Mouse (Mus musculus) forebrain, embryonic 14.5 days (tissue): ENCODE measurements around the gene Fads3. TPM values are rescaled to one million over a fixed set of nuclear protein-coding genes. Genes with fewer than 3 reads are reported as not detected.

Experiments used
- ATAC-seq: fragments of 200-750 bp; cut with Nextera tagmentation; 2 replicates; pipeline ENCODE4 v1.8.0; 2017; ENCODE audit warnings: mild to moderate bottlenecking, moderate library complexity
- DNase-seq: peaks from one replicate; pipeline ENCODE4 v3.0.0-alpha.2; 2015; ENCODE audit warnings: low spot score
- H3K27ac ChIP-seq: fragments of 300-500 bp; sonication (generic); 2 replicates; pipeline ENCODE4 v1.5.1; 2014; ENCODE audit warnings: low read depth, mild to moderate bottlenecking, control low read depth, low read length, moderate library complexity
- H3K27me3 ChIP-seq: fragments of 300-500 bp; sonication (generic); replicated peaks from 2 replicates; pipeline ENCODE4 v1.6.1; 2014; ENCODE audit warnings: low read length, control low read depth, mixed read lengths; ENCODE audit not compliant: control insufficient read depth, insufficient read depth
- H3K36me3 ChIP-seq: fragments of 300-500 bp; sonication (generic); 2 replicates; pipeline ENCODE4 v1.6.1; 2014; ENCODE audit warnings: low read length, control low read depth; ENCODE audit not compliant: control insufficient read depth, insufficient read depth
- H3K4me1 ChIP-seq: fragments of 300-500 bp; sonication (generic); 2 replicates; pipeline ENCODE4 v1.6.1; 2014; ENCODE audit warnings: antibody characterized with exemption, low read length, control low read depth; ENCODE audit not compliant: control insufficient read depth, insufficient read depth
- H3K4me2 ChIP-seq: fragments of 300-500 bp; sonication (generic); 2 replicates; pipeline ENCODE4 v1.6.1; 2014; ENCODE audit warnings: mild to moderate bottlenecking, control low read depth, low read length
- H3K4me3 ChIP-seq: fragments of 300-500 bp; sonication (generic); 2 replicates; pipeline ENCODE4 v1.5.1; 2014; ENCODE audit warnings: low read depth, low read length, control low read depth
- H3K9ac ChIP-seq: fragments of 300-500 bp; sonication (generic); 2 replicates; pipeline ENCODE4 v1.6.1; 2014; ENCODE audit warnings: mild to moderate bottlenecking, low read length, control low read depth, moderate library complexity
- H3K9me3 ChIP-seq: fragments of 300-500 bp; sonication (generic); replicated peaks from 2 replicates; pipeline ENCODE4 v1.6.1; 2016; ENCODE audit warnings: low read length, control low read depth, mixed read lengths; ENCODE audit not compliant: control insufficient read depth
- WGBS: fragments of 180-500 bp; shearing (Covaris S2); extraction: QIAGEN DNeasy Blood & Tissue Kit; methylation state at CpG from one replicate; pipeline ENCODE4 v1.1.7; 2014; 5-methylcytosine and 5-hydroxymethylcytosine counted together
- polyA plus RNA-seq: library from polyadenylated mRNA; unstranded; fragments of >200 nt; fragmentation: Nextera tagmentation; extraction: Ambion mirVana; gene quantifications from 2 replicates; pipeline ENCODE4 v1.2.1, GENCODE M21; 2014

Gene Fads3
- polyA plus RNA-seq, 1 experiment from 2014 or later: 9.6 TPM

DNA sequence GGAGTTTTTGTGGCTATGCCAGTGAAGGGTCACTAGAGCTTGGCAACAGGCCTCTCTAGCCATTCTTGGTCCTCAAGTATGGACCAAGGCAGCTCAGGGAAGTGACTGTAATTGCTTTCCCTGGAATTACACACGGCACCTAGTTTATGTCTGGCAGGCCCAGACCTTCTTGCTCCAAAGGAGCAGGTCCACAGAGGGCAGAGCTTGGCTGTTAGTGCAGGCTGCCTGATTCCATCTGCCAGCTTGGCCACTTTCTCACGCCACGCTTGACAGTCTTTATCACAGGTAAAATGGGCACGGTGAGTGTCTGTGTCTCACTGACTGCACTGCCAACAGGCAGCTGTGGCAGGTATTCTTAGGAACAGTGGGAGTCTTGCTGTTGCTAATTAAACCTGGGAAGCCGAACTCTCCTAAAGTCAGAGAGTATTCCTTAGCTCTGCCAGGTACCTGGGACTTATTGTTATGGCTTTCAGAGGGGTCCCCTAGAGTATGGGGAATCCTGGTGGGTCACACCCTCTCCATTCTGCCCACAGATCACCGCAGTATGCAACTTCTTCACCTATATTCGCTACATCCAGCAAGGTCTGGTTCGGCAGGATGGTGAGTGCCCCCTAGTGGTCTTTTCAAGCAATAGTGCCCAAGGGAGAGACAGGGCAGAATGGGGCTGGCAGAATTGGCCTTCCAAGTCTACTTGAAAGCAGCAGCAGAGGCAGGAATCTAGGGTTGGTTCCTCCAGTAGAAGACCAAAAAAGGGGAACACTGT lies 8.0 kb upstream of the Fads3 start:
- Histone ChIP-seq H3K9ac (no peak overlapping the region), H3K4me2 (no peak overlapping the region), H3K36me3 (no peaks in the 10 kb centered on the region), H3K9me3 (no peaks in the 10 kb centered on the region), H3K27me3 (no peaks in the 10 kb centered on the region), H3K4me1 (no peaks in the 10 kb centered on the region), H3K27ac (no peak overlapping the region), H3K4me3 (no peak overlapping the region)
- peak; percentile 82 for DNase-seq
- peak; percentile 79 for ATAC-seq
- WGBS: 30% methylated on average over 8 of the region's 8 CpGs

GRCm38 (mm10) chr19:10034356-10034755 lies 7.0 kb upstream of the Fads3 start:
- Histone ChIP-seq H3K4me1 (peaks cover 3% of the 10 kb centered on the region; the same call in 1 of the 2 replicates), H3K4me3 (no peak overlapping the region), H3K4me2 (no peak overlapping the region), H3K36me3 (no peaks in the 10 kb centered on the region), H3K9ac (no peak overlapping the region), H3K9me3 (no peaks in the 10 kb centered on the region), H3K27me3 (no peaks in the 10 kb centered on the region), H3K27ac (no peak overlapping the region)
- no peak for DNase-seq
- ATAC-seq: no peak
- WGBS: 85% methylated on average over 5 of the region's 5 CpGs

- no peaks in the 10 kb centered on the region for H3K36me3 ChIP-seq
- 49% methylated on average over 8 of the region's 8 CpGs for WGBS
- peak; percentile 77 for ATAC-seq
Observed at GRCm38 (mm10) chr19:10034785-10035447, 6.5 kb upstream of the Fads3 start.

GRCm38 (mm10) chr19:10037534-10037933 lies 3.8 kb upstream of the Fads3 start:
- Histone ChIP-seq H3K9me3 (no peaks in the 10 kb centered on the region), H3K4me1 (peaks cover 7% of the 10 kb centered on the region; the same call in 1 of the 2 replicates), H3K36me3 (no peaks in the 10 kb centered on the region), H3K4me2 (no peak overlapping the region), H3K27ac (no peak overlapping the region), H3K9ac (no peak overlapping the region), H3K27me3 (no peaks in the 10 kb centered on the region), H3K4me3 (no peak overlapping the region)
- ATAC-seq (no peak), DNase-seq (no peak)
- WGBS: 66% methylated on average over 2 of the region's 2 CpGs

More at GRCm38 (mm10) chr19:10034785-10035447, 6.5 kb upstream of the Fads3 start:
- Histone ChIP-seq H3K9ac (no peak overlapping the region), H3K9me3 (no peaks in the 10 kb centered on the region), H3K4me1 (peaks cover 3% of the 10 kb centered on the region; the same call in 1 of the 2 replicates), H3K27me3 (no peaks in the 10 kb centered on the region), H3K27ac (no peak overlapping the region), H3K4me3 (no peak overlapping the region), H3K4me2 (no peak overlapping the region)
- peak; percentile 77 for DNase-seq

DNA sequence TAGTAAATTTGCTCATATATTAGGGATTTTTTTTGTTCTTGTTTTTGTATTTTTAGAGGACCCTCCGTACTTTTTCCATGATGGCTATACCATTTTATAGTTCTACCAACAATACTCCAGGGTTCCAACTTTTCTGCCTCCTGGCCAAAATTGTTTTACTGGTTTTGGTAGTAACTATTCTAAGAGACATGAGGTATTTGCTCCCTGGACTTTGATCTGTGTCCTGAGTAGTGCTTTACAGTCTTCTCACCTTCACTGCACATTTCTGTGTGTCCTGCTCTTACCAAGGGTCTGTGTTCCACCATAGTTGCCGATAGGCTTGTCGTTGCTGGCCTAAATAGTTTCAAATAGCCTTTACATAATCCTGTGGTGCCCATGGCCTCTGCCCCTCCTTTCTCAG lies 3.0 kb upstream of the Fads3 start:
- H3K4me1 ChIP-seq: peaks cover 7% of the 10 kb centered on the region; the same call in 1 of the 2 replicates
- 85% methylated on average over 3 of the region's 3 CpGs for WGBS
- no peak overlapping the region for H3K4me3 ChIP-seq
- H3K27ac ChIP-seq: no peak overlapping the region; the same call in 1 of the 2 replicates
- no peaks in the 10 kb centered on the region for H3K36me3 ChIP-seq
- no peak overlapping the region for H3K4me2 ChIP-seq
- no peaks in the 10 kb centered on the region for H3K27me3 ChIP-seq
- DNase-seq (no peak), ATAC-seq (no peak)
- no peak overlapping the region for H3K9ac ChIP-seq
- no peaks in the 10 kb centered on the region for H3K9me3 ChIP-seq

DNA sequence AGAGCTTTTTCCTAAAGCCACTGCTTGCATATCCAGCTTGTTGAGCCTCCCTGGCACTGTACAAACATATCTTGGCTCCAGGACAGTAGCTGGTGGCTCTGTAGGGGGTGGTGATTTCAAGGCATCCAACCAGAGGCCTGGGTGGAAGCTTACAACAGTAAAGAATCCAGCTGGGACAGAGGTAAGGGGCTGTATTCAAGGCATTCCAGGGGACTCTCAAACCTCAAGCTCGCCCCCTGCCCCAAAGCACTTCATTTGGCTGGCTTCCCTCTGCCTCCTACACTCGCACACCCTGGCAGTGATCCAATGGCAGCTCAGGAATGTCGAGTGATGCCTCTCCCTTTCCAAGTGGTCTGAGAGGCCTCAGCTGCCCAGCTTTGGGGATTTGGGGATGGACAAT lies 2.5 kb upstream of the Fads3 start:
- DNase-seq (peak; percentile 51), ATAC-seq (no peak)
- Histone ChIP-seq H3K4me1 (peaks cover 7% of the 10 kb centered on the region; the same call in 1 of the 2 replicates), H3K9ac (no peak overlapping the region), H3K4me2 (no peak overlapping the region), H3K9me3 (no peaks in the 10 kb centered on the region), H3K36me3 (no peaks in the 10 kb centered on the region), H3K27me3 (no peaks in the 10 kb centered on the region), H3K27ac (no peak overlapping the region), H3K4me3 (no peak overlapping the region)
- WGBS: 2% methylated on average over 3 of the region's 3 CpGs

DNA sequence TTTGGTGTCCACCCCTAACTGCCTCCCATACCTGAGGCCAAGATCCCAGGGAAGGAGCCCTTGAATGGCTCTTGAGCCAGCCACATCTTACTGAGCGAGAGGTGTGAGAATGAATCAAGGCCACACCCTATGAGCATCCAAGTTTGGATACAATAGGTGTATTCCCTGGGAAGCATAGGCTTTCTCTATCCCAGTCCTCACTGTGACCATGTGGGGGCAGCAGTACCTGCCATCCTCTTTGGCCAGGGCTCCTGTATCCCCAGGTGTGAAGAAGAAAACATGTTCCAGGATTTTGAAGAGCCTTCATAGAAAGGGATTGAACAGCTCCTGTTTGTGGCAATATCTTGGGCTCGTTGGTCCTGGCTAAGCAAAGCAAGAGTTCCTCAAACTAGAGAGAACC lies 1.8 kb upstream of the Fads3 start:
- H3K27ac ChIP-seq: no peak overlapping the region
- H3K9ac ChIP-seq: no peak overlapping the region
- DNase-seq: no peak

GRCm38 (mm10) chr19:10040866-10041387 lies 442 bp upstream of the Fads3 start:
- Histone ChIP-seq H3K4me1 (peaks cover 7% of the 10 kb centered on the region; the same call in 1 of the 2 replicates), H3K4me3 (peak overlapping the region; percentile 66), H3K9ac (peak overlapping the region; percentile 76), H3K4me2 (peak overlapping the region; percentile 97), H3K27me3 (no peaks in the 10 kb centered on the region), H3K36me3 (no peaks in the 10 kb centered on the region), H3K9me3 (no peaks in the 10 kb centered on the region), H3K27ac (no peak overlapping the region)
- WGBS: 8% methylated on average over 20 of the region's 20 CpGs
- ATAC-seq: peak; percentile 63
- DNase-seq: no peak

More for the DNA sequence above, 1.8 kb upstream of the Fads3 start:
- Histone ChIP-seq H3K4me3 (no peak overlapping the region), H3K27me3 (no peaks in the 10 kb centered on the region), H3K9me3 (no peaks in the 10 kb centered on the region), H3K4me1 (peaks cover 7% of the 10 kb centered on the region; the same call in 1 of the 2 replicates), H3K36me3 (no peaks in the 10 kb centered on the region), H3K4me2 (no peak overlapping the region)
- ATAC-seq: no peak
- 79% methylated on average over 2 of the region's 2 CpGs for WGBS
